Mouse (Mus musculus) thymus, adult 2 months (tissue): ENCODE measurements around the gene B4galt5. TPM values are rescaled to one million over a fixed set of nuclear protein-coding genes. Genes with fewer than 3 reads are reported as not detected.

ENCODE experiments used
- DNase-seq: peaks from one replicate; pipeline ENCODE4 v3.0.0; 2021
- H3K27ac ChIP-seq: fragments of 200-500 bp; 2 replicates; pipeline ENCODE4 v1.5.1; 2012; ENCODE audit warnings: low read length, control low read depth; ENCODE audit not compliant: control insufficient read depth, insufficient read depth
- H3K27me3 ChIP-seq: fragments of 200-500 bp; 2 replicates; pipeline ENCODE4 v1.6.1; 2012; ENCODE audit warnings: mild to moderate bottlenecking, low read length, moderate library complexity, mixed read lengths; ENCODE audit not compliant: control insufficient read depth, insufficient read depth
- H3K36me3 ChIP-seq: fragments of 200-500 bp; 2 replicates; pipeline ENCODE4 v1.6.1; 2012; ENCODE audit warnings: mild to moderate bottlenecking, low read length, moderate library complexity; ENCODE audit not compliant: control insufficient read depth, insufficient read depth
- H3K4me1 ChIP-seq: fragments of 200-500 bp; replicated peaks from 2 replicates; pipeline ENCODE4 v1.6.1; 2012; ENCODE audit warnings: low read length; ENCODE audit not compliant: control insufficient read depth, insufficient read depth
- H3K4me3 ChIP-seq: fragments of 200-500 bp; 2 replicates; pipeline ENCODE4 v1.5.1; 2012; ENCODE audit warnings: mild to moderate bottlenecking, low read length, control low read depth, moderate library complexity; ENCODE audit not compliant: control insufficient read depth, insufficient read depth
- CTCF ChIP-seq: fragments of 200-500 bp; IDR thresholded peaks from 2 replicates; pipeline ENCODE4 v1.5.1; 2012; ENCODE audit warnings: mild to moderate bottlenecking, control low read depth, low read length, moderate library complexity, borderline replicate concordance; ENCODE audit not compliant: control insufficient read depth, poor library complexity, insufficient read depth; ENCODE audit errors: extremely low read depth
- POLR2A ChIP-seq: fragments of 200-500 bp; IDR thresholded peaks from 2 replicates; pipeline ENCODE4 v1.6.1; 2012; ENCODE audit warnings: mild to moderate bottlenecking, low read length, control low read depth, moderate library complexity; ENCODE audit not compliant: control insufficient read depth, poor library complexity, insufficient read depth; ENCODE audit errors: extremely low read depth
- WGBS: fragments of 180-500 bp; shearing (Covaris S2); methylation state at CpG from one replicate; pipeline ENCODE4 v1.1.7; 2018; 5-methylcytosine and 5-hydroxymethylcytosine counted together
- polyA plus RNA-seq: library from polyadenylated mRNA; depleted of rRNA; stranded (reverse); fragments of >200 nt; gene quantifications from 2 replicates; pipeline ENCODE4 v1.2.3, GENCODE M21; 2012

B4galt5 gene
- polyA plus RNA-seq, 1 experiment: 10.9 TPM

- DNase-seq: no peak
Observed at GRCm38 (mm10) chr2:167375135-167375534, 26.2 kb upstream of the B4galt5 start.

GRCm38 (mm10) chr2:167374191-167374805 lies 25.3 kb upstream of the B4galt5 start:
- 93% methylated on average over 12 of the region's 12 CpGs for WGBS
- no peak overlapping the region for H3K4me3 ChIP-seq
- H3K27ac ChIP-seq: no peak overlapping the region
- no peaks in the 10 kb centered on the region for H3K27me3 ChIP-seq
- peaks cover 8% of the 10 kb centered on the region; the same call in 1 of the 2 replicates for H3K4me1 ChIP-seq
- TF ChIP-seq POLR2A (no peak), CTCF (no peak)
- H3K36me3 ChIP-seq: no peaks in the 10 kb centered on the region
- DNase-seq: no peak

More at GRCm38 (mm10) chr2:167375135-167375534, 26.2 kb upstream of the B4galt5 start:
- Histone ChIP-seq H3K36me3 (no peaks in the 10 kb centered on the region), H3K4me3 (no peak overlapping the region), H3K27me3 (no peaks in the 10 kb centered on the region), H3K4me1 (peaks cover 8% of the 10 kb centered on the region; the same call in 1 of the 2 replicates), H3K27ac (no peak overlapping the region)
- TF ChIP-seq POLR2A: no peak
- no peak for TF ChIP-seq CTCF
- 35% methylated on average over 9 of the region's 9 CpGs for WGBS

- no peaks in the 10 kb centered on the region for H3K27me3 ChIP-seq
- H3K4me3 ChIP-seq: no peak overlapping the region
- DNase-seq: no peak
- no peak for TF ChIP-seq CTCF
- no peak for TF ChIP-seq POLR2A
- H3K4me1 ChIP-seq: peaks cover 13% of the 10 kb centered on the region
- no peaks in the 10 kb centered on the region for H3K36me3 ChIP-seq
- WGBS: 83% methylated on average over 5 of the region's 5 CpGs
- no peak overlapping the region for H3K27ac ChIP-seq
Observed at GRCm38 (mm10) chr2:167373266-167373665, 24.3 kb upstream of the B4galt5 start.

GRCm38 (mm10) chr2:167371506-167371905 lies 22.5 kb upstream of the B4galt5 start:
- Histone ChIP-seq H3K4me1 (peaks cover 17% of the 10 kb centered on the region), H3K27ac (no peak overlapping the region), H3K36me3 (no peaks in the 10 kb centered on the region), H3K27me3 (no peaks in the 10 kb centered on the region), H3K4me3 (no peak overlapping the region)
- WGBS: 96% methylated on average over 2 of the region's 2 CpGs
- no peak for TF ChIP-seq POLR2A
- no peak for TF ChIP-seq CTCF
- DNase-seq: no peak

- H3K27ac ChIP-seq: peak overlapping the region; percentile 80
Observed at GRCm38 (mm10) chr2:167368328-167368727, 19.3 kb upstream of the B4galt5 start.

GRCm38 (mm10) chr2:167367777-167368281 lies 18.8 kb upstream of the B4galt5 start:
- DNase-seq: peak; percentile 53
- peak overlapping the region; percentile 41 for H3K4me3 ChIP-seq
- no peaks in the 10 kb centered on the region for H3K36me3 ChIP-seq
- 3% methylated on average over 20 of the region's 20 CpGs for WGBS
- peak overlapping the region; percentile 80 for H3K27ac ChIP-seq
- TF ChIP-seq POLR2A (no peak), CTCF (no peak)
- peaks cover 11% of the 10 kb centered on the region for H3K4me1 ChIP-seq
- H3K27me3 ChIP-seq: no peaks in the 10 kb centered on the region

More at GRCm38 (mm10) chr2:167368328-167368727, 19.3 kb upstream of the B4galt5 start:
- no peak for TF ChIP-seq CTCF
- TF ChIP-seq POLR2A: no peak
- WGBS: 18% methylated on average over 8 of the region's 9 CpGs
- Histone ChIP-seq H3K4me1 (peaks cover 11% of the 10 kb centered on the region), H3K4me3 (peak overlapping the region; percentile 41), H3K27me3 (no peaks in the 10 kb centered on the region), H3K36me3 (no peaks in the 10 kb centered on the region)
- DNase-seq: peak; percentile 85
